Mouse (Mus musculus): ENCODE results near the gene Ubtf. TPM values are rescaled to one million over a fixed set of nuclear protein-coding genes. Genes with fewer than 3 reads are reported as not detected.
A peak's percentile ranks its signal among the peaks of the same experiment; 100 is the strongest.

Ubtf gene
- total RNA-seq, 2 experiments from 2014 or later: 38.2 to 45.5 TPM

GRCm38 (mm10) chr11:102321931-102322330 lies 2.4 kb upstream of the Ubtf start:
- intact Hi-C loops (cut with DNase I; ENCODE audit: low total_unique reads): no loop called here
- DNase-seq: no peak

DNA sequence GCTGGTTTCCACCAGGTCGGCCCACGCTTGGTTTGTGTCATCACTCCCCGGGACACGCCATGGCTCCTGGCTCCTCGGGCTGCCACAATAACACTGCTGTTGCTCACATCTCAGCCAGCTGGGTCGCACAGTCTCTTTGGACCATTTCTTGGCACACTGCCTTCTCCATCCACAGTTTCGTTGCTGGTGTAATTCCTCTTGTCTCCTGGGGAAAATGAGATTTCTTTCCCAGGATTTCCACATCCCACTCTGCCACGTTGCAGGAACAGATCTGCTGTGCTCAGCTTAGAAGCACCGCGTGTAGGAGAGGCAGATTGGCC lies 1.1 kb upstream of the Ubtf start:
- intact Hi-C loops (cut with DNase I; ENCODE audit: low total_unique reads): no loop called here
- peak; percentile 82 for DNase-seq

DNA sequence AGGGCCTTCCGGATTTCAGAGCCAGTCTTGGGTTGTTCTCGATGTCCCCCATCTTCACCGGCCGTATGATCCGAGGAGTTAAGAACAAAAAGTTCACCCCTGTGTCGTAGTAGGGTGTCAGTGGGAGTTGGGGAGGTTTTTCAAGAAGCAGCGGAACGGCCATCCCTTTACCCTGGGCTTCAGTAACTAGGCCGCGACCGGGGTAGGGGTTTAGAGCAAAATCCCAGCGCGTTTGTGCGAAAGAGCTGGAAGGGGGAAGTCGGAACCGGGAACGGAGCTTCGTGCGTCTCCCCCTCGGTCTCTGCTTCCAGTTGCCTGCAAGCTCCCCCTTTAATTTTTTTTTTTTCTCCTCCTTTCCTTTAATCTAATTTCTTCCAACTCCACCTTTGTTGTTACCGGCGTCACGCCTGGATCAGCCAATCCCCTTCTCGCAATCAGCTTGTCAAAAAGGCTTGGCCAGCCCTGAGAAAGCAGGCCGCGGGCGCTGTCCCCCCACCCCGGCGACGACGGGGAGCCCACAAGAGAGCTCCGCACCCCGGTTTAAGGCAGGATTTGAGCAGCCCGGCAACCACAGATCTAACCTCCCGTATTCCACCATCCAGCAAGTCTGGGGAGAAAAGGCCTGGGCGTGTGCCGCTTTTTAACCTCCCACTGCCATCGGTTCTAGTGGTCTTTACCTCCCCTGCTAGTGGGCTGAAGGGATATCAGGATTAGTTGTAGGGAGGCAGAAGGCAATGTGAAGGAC lies 571 bp upstream of the Ubtf start:
- DNase-seq: peak; percentile 84
- intact Hi-C loops (cut with DNase I; ENCODE audit: low total_unique reads): no loop called here

DNA sequence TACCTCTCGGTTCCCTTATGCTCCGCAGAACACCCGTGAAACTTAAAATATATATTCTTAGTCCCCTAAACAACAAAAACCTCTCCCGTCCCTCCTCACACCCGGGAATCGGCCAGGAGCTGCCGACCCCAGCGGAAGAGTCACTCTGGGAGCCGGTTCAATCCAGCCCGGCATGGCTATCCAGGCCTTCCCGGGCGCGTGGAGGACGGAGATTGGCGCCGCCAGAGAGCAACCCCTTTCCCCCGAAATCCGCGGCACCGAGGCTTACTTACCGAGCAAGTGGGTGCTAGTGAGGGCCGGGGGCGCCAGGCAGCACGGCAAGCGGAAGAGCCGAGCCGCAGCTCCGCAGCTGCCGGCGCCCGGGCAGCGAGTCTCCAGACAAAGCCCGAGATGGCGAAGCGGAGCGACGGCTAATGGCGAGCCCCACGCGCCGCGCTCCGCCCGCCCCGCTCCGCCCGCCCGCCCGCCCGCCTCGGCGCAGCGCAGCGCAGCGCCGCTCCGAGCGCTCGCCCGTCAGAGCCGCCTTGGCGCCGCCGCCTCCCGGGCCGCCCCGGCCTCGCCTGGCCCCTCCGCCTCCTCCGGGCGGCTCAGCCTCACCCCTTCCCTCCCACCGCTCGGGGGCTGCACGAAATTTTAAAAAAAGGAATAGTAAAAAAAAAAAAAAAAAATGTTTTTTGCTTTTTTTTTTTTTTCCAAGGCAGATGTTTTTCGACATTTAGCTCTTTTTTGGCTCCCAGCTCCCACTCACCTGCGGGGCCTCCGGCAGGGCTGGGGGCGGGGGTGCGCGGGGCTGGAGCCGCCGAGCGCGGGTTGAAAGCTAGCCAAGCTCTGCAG lies 749 bp downstream of the Ubtf start:
- DNase-seq: peak; percentile 65
- intact Hi-C loops (cut with DNase I; ENCODE audit: low total_unique reads): no loop called here

DNA sequence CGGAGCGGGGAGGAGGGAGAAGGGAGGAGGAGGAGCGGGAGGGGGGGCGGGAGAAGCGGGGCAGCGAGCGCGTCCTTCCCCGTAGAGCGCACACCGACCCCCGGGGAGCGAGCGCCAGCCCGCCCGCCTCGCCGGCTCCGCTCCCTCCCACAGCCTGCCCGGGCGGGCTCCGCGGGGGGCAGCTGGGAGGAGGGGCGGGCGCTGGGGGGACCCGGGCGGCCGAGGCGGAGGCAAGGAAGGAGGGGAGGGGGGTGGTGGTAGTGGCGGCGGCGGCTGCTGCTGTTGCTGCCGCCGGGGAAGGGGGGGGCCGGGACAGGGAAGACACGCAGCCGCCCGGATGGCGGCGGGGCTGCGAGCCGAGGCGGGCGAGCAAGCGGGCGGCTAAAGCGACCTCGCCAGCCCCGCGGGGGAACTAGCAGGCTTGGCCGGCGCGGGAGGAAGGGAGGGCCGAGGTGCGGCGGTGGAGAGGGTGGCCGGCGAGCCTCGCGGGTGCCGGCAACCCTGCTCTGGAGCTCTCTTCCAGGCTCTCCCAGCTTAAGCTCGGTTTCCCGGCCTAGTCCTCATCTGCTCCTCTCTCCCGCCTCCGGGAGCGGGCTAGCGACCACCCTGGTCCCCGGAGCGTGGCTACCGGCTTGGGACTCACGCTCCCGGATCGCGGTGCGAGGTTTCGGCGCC lies 1.5 kb downstream of the Ubtf start:
- intact Hi-C loops (cut with DNase I; ENCODE audit: low total_unique reads): no loop called here
- peak; percentile 84 for DNase-seq

- intact Hi-C loops (cut with DNase I; ENCODE audit: low total_unique reads): no loop called here
- DNase-seq: peak; percentile 76
Observed at GRCm38 (mm10) chr11:102317298-102317900, 2.1 kb downstream of the Ubtf start.

DNA sequence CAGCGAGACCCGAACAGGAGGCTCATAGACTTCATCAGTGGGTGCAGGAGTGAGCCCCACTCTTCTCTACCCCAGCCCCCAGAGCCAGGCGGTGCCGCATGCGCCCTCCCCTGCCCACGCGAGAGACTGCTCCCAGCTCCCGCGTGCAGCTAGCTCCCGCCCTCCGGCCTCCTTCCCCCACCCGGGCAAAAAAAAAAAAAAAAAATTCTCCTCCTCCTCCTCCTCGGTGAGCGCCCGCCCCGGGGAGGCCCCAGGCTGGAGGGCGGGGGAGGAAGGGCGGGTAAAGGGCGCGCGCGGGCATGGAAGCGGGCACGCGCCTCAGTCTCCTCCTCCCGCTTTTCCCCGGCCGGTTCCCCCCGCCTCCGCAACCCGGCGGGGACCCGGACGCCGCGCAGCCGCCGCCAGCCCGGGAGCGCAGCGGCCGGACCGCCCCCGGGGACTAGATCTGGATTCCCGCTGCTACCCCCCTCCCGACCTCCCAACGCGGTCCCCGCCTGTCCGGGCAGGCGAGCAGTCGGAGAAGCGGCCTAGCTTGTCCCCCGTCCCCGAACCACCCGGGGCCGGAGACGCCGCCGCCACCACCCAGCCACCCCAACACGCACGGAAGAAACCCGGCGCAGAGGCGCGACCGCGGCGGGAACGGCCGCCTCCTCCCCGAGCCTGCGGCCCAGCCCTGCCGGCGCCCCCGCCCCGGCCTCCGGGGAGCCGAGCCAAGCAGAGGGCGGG lies 2.8 kb downstream of the Ubtf start:
- intact Hi-C loops (cut with DNase I; ENCODE audit: low total_unique reads): no loop called here
- peak; percentile 91 for DNase-seq

- intact Hi-C loops (cut with DNase I; ENCODE audit: low total_unique reads): no loop called here
- DNase-seq: peak; percentile 39
Observed at GRCm38 (mm10) chr11:102315690-102316571, 3.6 kb downstream of the Ubtf start.

DNA sequence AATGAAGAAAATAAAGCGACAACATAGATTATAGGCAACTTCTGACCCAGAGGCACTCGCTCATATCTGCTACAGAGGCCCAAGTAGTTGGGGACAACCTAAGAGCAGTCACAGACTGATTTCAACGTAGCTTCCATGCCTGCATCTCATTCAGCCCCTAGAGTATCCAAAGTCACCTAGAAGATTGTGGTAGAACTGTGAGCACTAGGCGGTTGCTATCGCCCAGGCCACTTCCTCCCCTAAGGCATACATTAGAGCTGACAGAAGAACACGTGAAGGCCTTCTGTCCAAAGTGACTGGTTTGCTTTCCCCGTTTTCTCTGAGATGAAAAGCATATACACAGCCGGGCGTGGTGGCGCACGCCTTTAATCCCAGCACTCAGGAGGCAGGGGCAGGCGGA lies 5.2 kb downstream of the Ubtf start:
- DNase-seq: no peak
- intact Hi-C loops (cut with DNase I; ENCODE audit: low total_unique reads): loop anchor here (5.0 kb wide), 1 partner anchor 98 kb away; no protein-coding TSS in a partner anchor

- DNase-seq: no peak
- intact Hi-C loops (cut with DNase I; ENCODE audit: low total_unique reads): loop anchor here (5.0 kb wide), 1 partner anchor 100 kb away; no protein-coding TSS in a partner anchor
Observed at GRCm38 (mm10) chr11:102312586-102312985, 7.0 kb downstream of the Ubtf start.

GRCm38 (mm10) chr11:102311966-102312365 lies 7.6 kb downstream of the Ubtf start:
- DNase-seq: no peak
- intact Hi-C loops (cut with DNase I; ENCODE audit: low total_unique reads): loop anchor here (5.0 kb wide), 1 partner anchor 100 kb away; no protein-coding TSS in a partner anchor

DNA sequence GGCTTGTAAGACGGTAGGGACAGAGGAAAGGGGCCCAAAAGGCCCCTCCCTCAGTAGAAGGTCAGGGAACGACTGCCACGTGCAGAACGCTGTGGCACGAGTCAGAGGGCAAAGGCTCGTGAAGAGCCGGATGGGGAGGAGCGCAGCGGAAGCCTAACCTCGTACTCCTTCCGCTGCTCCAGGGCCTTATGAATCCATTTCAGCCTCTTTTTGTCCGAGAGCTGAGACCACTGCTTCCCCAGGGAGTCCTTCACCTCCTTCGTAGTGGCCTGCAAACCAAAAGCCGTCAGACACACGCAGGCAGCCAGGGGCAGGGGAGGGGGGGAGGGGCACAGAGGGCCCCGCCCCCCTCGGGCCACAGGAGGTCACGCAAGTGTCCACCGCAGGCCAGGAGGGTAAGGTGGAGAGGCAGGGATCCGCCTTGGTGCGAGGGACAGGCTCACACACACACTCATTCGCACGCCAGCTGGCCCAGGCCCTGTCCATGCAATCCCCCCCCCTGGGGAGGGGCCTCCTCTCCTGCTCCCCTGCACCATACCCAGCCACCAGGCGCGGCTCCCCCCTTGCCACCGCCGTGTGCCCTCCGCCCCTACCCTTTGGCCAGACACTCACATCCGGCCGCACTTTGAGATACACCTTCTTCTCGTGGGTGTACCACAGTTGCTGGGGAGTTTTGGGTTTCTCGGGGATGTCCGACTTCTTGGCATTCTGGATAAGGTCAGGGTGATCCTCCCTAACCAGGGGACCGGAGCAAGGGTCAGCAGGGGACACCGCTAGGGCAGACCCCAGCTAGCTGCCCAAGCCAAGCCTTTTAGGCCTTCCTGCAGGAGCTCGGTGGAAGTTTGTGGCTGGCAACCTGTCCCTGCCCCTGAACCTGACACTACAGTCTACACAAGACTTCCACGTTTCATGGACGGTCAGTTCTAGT lies 8.5 kb downstream of the Ubtf start:
- DNase-seq: peak; percentile 32
- intact Hi-C loops (cut with DNase I; ENCODE audit: low total_unique reads): loop anchor here (5.0 kb wide), 1 partner anchor 101 kb away; no protein-coding TSS in a partner anchor

- no peak for DNase-seq
- intact Hi-C loops (cut with DNase I; ENCODE audit: low total_unique reads): loop anchor here (5.0 kb wide), 2 partner anchors 102 to 127 kb away; no protein-coding TSS in a partner anchor
Observed at GRCm38 (mm10) chr11:102309821-102310617, 9.5 kb downstream of the Ubtf start.

- intact Hi-C loops (cut with DNase I; ENCODE audit: low total_unique reads): loop anchor here (5.0 kb wide), 1 partner anchor 128 kb away; no protein-coding TSS in a partner anchor
- DNase-seq: peak; percentile 97
Observed at GRCm38 (mm10) chr11:102308979-102309378, 10.6 kb downstream of the Ubtf start.

DNA sequence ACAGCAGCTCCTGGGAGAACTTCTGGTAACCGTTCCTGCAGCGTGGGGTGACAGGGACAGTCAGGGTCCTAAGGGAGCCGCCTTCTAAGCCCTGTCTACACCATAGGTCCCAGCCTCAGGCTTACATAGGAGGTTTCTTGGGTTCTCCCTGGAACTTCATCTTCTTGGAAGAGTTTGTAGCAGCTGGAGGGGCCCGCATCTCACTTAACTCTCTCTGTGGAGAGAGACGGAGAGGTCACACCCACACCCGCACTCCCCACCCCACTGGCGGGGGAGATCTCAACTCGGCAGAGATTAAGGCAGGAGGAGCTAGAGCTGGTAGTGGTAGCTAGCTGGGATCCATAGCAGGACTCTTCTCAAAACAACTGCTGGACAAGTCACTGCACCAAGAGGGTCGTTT lies 11.4 kb downstream of the Ubtf start:
- no peak for DNase-seq
- intact Hi-C loops (cut with DNase I; ENCODE audit: low total_unique reads): loop anchor here (5.0 kb wide), 1 partner anchor 129 kb away; no protein-coding TSS in a partner anchor

GRCm38 (mm10) chr11:102305359-102305758 lies 14.2 kb downstream of the Ubtf start:
- DNase-seq: no peak
- intact Hi-C loops (cut with DNase I; ENCODE audit: low total_unique reads): loop anchor here (5.0 kb wide), 1 partner anchor 132 kb away; no protein-coding TSS in a partner anchor
